Mouse (Mus musculus) neural tube, embryonic 11.5 days (tissue): Measurements from ENCODE around the gene Spdye4b. TPM values are rescaled to one million over a fixed set of nuclear protein-coding genes. Genes with fewer than 3 reads are reported as not detected.
"Not testable (repeated sequence)": the region's sequence is repeated elsewhere in the genome, so short reads cannot be mapped to it uniquely, and the experiment has no call there.

Experiments used
- ATAC-seq: fragments of 200-750 bp; cut with Nextera tagmentation; 2 replicates; pipeline ENCODE4 v1.8.0; 2017; ENCODE audit warnings: moderate number of reproducible peaks, mild to moderate bottlenecking, moderate TSS enrichment, moderate library complexity; ENCODE audit not compliant: insufficient read depth, low FRiP score, low TSS enrichment
- DNase-seq: peaks from one replicate; pipeline ENCODE4 v3.0.0-alpha.2; 2015; ENCODE audit warnings: low spot score
- H3K27ac ChIP-seq: fragments of 300-500 bp; sonication (generic); 2 replicates; pipeline ENCODE4 v1.5.1; 2014; ENCODE audit warnings: low read depth, mild to moderate bottlenecking, low read length
- H3K27me3 ChIP-seq: fragments of 300-500 bp; sonication (generic); 2 replicates; pipeline ENCODE4 v1.6.1; 2014; ENCODE audit warnings: mild to moderate bottlenecking, low read length, mixed read lengths; ENCODE audit not compliant: control insufficient read depth, insufficient read depth
- H3K36me3 ChIP-seq: fragments of 300-500 bp; sonication (generic); 2 replicates; pipeline ENCODE4 v1.6.1; 2014; ENCODE audit warnings: mild to moderate bottlenecking, low read length, moderate library complexity, mixed read lengths; ENCODE audit not compliant: control insufficient read depth, insufficient read depth
- H3K4me1 ChIP-seq: fragments of 300-500 bp; sonication (generic); 2 replicates; pipeline ENCODE4 v1.6.1; 2014; ENCODE audit warnings: low read length, mixed read lengths; ENCODE audit not compliant: control insufficient read depth, insufficient read depth
- H3K4me2 ChIP-seq: fragments of 300-500 bp; sonication (generic); 2 replicates; pipeline ENCODE4 v1.6.1; 2014; ENCODE audit warnings: low read depth, mild to moderate bottlenecking, moderate library complexity
- H3K4me3 ChIP-seq: fragments of 300-500 bp; sonication (generic); 2 replicates; pipeline ENCODE4 v1.5.1; 2014; ENCODE audit warnings: low read depth, low read length
- H3K9ac ChIP-seq: fragments of 300-500 bp; sonication (generic); 2 replicates; pipeline ENCODE4 v1.6.1; 2014; ENCODE audit warnings: mild to moderate bottlenecking, low read length
- H3K9me3 ChIP-seq: fragments of 300-500 bp; sonication (generic); 2 replicates; pipeline ENCODE4 v1.6.1; 2016; ENCODE audit warnings: low read length; ENCODE audit not compliant: control insufficient read depth
- WGBS: fragments of 180-500 bp; shearing (Covaris S2); extraction: QIAGEN DNeasy Blood & Tissue Kit; methylation state at CpG from one replicate; pipeline ENCODE4 v1.1.7; 2014; 5-methylcytosine and 5-hydroxymethylcytosine counted together
- polyA plus RNA-seq: library from polyadenylated mRNA; unstranded; fragments of >200 nt; fragmentation: Nextera tagmentation; extraction: Ambion mirVana; gene quantifications from 2 replicates; pipeline ENCODE4 v1.2.1, GENCODE M21; 2014

Spdye4b gene
- polyA plus RNA-seq, 1 experiment from 2014 or later = not detected

DNA sequence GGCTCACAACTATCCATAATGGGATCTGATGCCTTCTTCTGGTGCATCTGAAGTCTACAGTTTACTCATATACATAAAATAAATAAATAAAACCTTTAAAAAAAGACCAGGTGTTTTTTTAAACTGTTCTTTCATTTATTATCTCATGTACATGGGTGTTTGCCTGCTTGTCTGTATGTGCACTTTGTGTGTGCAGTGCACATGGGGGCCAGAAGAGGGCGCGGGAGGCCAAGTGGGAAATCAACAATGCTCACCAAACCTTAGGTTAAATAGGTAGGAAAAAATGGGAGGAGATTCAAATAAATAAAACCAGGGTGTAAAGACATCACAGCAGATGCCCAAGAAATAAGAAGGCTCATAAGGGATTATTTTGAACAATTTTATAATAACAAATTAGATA, 30.8 kb upstream of the Spdye4b start:
- no peaks in the 10 kb centered on the region for H3K36me3 ChIP-seq
- no peak overlapping the region for H3K27ac ChIP-seq
- H3K27me3 ChIP-seq = no peaks in the 10 kb centered on the region
- ATAC-seq = no peak
- H3K4me3 ChIP-seq = no peak overlapping the region
- H3K4me2 ChIP-seq = no peak overlapping the region
- no peaks in the 10 kb centered on the region for H3K9me3 ChIP-seq
- 89% methylated on average over 2 of the region's 2 CpGs for WGBS
- no peaks in the 10 kb centered on the region for H3K4me1 ChIP-seq
- no peak overlapping the region for H3K9ac ChIP-seq
- DNase-seq = no peak

DNA sequence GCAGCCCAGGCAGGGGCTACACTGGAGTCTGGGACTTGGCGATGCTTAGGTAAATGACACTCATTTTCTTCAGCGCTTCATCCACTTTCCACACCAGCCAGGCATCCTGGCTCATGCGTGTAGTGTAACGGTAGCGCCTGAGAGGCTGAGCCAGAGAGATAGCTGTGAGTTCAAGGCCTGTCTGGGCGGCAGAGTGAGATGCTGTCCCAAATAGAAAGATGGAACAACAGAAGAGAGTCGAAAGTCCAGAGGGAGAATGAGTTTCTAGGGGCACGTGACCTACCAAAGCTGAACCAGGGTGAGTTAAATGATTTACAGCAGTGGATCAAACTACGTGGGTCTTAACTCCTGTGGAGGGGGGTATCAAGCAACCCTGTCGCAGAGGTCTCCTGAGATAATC, 27.1 kb upstream of the Spdye4b start:
- Histone ChIP-seq H3K9ac (no peak overlapping the region), H3K9me3 (no peaks in the 10 kb centered on the region), H3K27me3 (peaks cover 20% of the 10 kb centered on the region), H3K4me1 (no peaks in the 10 kb centered on the region), H3K4me3 (no peak overlapping the region), H3K27ac (no peak overlapping the region), H3K36me3 (no peaks in the 10 kb centered on the region), H3K4me2 (no peak overlapping the region)
- DNase-seq = no peak
- ATAC-seq = no peak
- 89% methylated on average over 10 of the region's 10 CpGs for WGBS

DNA sequence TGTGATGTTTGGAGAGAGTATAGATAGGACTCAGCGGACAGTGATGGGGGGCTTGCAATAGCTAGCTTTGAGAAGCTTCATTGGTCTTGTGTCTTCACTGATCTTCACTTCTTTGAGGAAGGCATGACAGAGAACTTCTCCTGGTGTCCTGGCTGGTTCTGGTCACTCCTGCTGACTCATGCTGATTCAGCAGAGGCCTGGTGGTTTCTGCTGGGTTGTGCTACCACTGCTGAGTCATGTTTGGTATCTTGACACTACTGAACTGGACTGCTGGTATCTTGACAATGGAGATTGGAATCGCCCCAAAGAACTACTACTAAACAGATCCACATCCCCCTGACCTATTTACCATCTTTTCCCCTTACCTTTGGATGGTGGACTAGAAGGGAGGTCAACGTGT, 25.3 kb upstream of the Spdye4b start:
- H3K27me3 ChIP-seq = peaks cover 24% of the 10 kb centered on the region
- H3K27ac ChIP-seq = no peak overlapping the region
- H3K9me3 ChIP-seq = no peaks in the 10 kb centered on the region
- ATAC-seq = no peak
- no peak overlapping the region for H3K9ac ChIP-seq
- H3K4me3 ChIP-seq = no peak overlapping the region
- WGBS = 89% methylated on average over 3 of the region's 3 CpGs
- H3K4me1 ChIP-seq = no peaks in the 10 kb centered on the region
- DNase-seq = no peak
- no peak overlapping the region for H3K4me2 ChIP-seq
- H3K36me3 ChIP-seq = no peaks in the 10 kb centered on the region

DNA sequence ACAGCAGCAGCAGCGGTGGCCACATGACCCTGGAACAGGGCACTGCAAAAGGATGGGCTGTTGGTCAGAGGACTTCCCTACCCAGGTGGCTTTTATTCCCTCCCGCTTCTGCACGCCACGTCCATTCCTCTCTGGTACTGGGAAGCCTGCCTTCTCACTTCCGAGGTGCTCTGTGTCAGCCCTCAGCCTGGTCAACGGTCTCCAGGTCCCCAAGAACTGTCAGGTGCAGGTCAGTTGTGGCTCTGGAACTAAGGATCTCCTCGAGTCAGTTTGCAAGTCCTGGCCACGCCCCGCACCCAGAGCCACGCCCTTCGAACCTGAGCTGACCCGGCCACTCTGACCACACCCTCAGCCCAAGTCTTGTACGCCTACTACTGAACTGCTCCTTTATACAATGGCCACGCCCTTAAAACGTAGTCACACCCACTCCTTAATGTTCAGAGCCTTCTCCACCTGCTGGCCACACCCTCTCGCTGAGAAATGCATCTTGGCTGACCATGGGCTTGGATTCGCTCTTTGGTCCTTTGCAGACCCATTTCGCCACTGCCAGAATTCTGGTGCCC, 15.2 kb upstream of the Spdye4b start:
- DNase-seq = peak; percentile 15
- Histone ChIP-seq H3K9ac (no peak overlapping the region), H3K36me3 (no peaks in the 10 kb centered on the region), H3K9me3 (no peaks in the 10 kb centered on the region), H3K4me3 (no peak overlapping the region), H3K27ac (no peak overlapping the region), H3K4me2 (no peak overlapping the region), H3K4me1 (no peaks in the 10 kb centered on the region), H3K27me3 (no peaks in the 10 kb centered on the region)
- no peak for ATAC-seq
- 11% methylated on average over 18 of the region's 18 CpGs for WGBS

DNA sequence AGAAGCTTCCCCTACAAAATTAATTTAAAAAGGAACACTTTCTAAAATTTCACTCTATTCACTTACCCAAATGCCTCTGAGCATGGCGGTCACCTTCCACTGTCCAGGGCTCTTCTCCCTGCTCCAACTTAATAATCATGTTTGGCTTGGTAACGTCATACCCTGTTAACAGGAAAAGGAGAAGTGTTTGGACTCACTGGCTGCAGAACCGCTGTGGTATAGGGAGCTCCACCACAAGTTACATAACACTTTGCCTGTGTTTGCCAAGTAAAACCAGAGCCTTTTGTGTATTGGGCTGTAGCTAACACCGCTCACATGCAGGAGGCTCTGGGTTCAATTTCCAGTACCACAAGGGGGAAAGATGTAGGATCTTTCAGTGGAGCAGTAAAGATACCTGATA, 4.8 kb upstream of the Spdye4b start:
- Histone ChIP-seq H3K4me1 (peaks cover 4% of the 10 kb centered on the region; the same call in 1 of the 2 replicates), H3K9me3 (0 out of 2 replicates have a peak, but pooled peaks cover 2% of the 10 kb centered on the region)
- no peak for ATAC-seq

DNA sequence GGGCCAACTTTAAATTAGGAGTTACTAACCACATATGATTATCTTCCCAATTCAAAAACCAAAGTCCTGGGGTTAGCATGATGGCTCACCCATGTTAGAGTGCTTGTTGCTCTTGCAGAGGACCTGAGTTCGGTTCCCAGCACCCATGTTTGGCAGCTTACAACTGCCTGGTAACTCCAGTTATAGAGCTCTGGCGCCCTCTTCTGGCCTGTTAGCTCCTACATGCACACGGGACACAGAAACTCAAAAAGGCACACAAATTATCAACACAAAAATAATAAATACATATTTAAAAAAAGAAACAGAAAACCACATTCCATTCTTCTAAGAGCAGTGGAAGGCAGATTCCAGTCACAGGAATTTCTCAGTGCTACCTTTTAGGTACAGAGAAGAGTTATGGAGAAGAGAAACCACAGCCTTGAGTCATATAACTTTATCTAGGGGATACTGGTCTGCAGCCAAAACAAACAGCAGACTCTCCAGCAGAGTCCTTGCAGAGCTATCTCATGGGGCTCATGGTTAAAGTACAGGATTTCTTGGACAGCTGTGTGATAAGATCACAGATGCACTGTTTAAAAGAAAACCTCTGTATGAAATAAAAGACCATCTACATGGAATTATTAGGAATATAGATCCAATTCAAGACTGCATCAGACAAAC, 3.1 kb upstream of the Spdye4b start:
- WGBS = 87% methylated on average over 3 of the region's 3 CpGs
- H3K4me2 ChIP-seq = no peak overlapping the region
- H3K27ac ChIP-seq = no peak overlapping the region
- H3K36me3 ChIP-seq = peaks cover 41% of the 10 kb centered on the region
- ATAC-seq (no peak), DNase-seq (no peak)
- no peak overlapping the region for H3K4me3 ChIP-seq
- no peak overlapping the region for H3K9ac ChIP-seq
- H3K9me3 ChIP-seq = 0 out of 2 replicates have a peak, but pooled peaks cover 2% of the 10 kb centered on the region
- no peaks in the 10 kb centered on the region for H3K27me3 ChIP-seq
- peaks cover 4% of the 10 kb centered on the region; the same call in 1 of the 2 replicates for H3K4me1 ChIP-seq

More for the DNA sequence above, 4.8 kb upstream of the Spdye4b start:
- Histone ChIP-seq H3K36me3 (peaks cover 46% of the 10 kb centered on the region), H3K9ac (no peak overlapping the region), H3K4me2 (no peak overlapping the region), H3K27ac (no peak overlapping the region), H3K27me3 (no peaks in the 10 kb centered on the region), H3K4me3 (no peak overlapping the region)
- DNase-seq = no peak
- WGBS = 95% methylated on average over 4 of the region's 4 CpGs

DNA sequence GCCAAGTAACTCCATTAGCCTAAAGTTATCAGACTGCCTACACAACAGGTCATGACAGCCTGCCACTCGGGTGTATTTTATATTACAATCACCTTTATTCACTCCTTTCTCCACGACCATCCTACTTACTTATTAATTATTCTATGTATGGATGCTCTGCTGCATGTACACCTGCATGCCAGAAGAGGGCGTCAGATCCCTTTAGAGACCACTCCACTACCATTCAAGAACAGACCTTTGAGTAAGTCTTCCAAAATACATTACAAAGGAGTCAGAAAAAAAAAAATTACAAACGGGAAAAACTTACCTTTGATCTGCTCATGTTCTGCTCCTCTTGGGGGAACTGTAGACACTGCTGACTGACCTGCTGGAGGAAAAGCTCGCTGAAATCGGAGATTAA, 1.6 kb upstream of the Spdye4b start:
- Histone ChIP-seq H3K4me2 (no peak overlapping the region), H3K9ac (no peak overlapping the region), H3K27ac (no peak overlapping the region), H3K27me3 (no peaks in the 10 kb centered on the region), H3K9me3 (0 out of 2 replicates have a peak, but pooled peaks cover 2% of the 10 kb centered on the region), H3K4me3 (peak overlapping the region; percentile 4; the same call in 1 of the 2 replicates), H3K4me1 (peaks cover 4% of the 10 kb centered on the region; the same call in 1 of the 2 replicates), H3K36me3 (peaks cover 27% of the 10 kb centered on the region)
- ATAC-seq = no peak
- no peak for DNase-seq
- WGBS = 45% methylated on average over 6 of the region's 6 CpGs

DNA sequence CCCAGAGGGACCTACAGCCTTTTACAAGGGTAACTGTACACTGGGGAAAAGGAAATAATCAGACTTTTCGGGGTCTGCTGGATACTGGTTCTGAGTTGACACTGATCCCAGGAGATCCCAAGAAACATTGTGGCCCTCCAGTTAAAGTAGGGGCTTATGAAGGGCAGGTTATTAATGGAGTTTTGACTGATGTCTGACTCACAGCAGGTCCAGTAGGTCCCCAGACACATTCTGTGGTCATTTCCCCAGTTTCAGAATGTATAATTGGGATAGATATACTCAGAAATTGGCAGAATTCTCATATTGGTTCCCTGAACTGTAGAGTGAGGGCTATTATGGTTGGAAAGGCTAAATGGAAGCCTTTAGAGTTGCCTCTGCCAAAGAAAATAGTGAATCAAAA, 7.2 kb downstream of the Spdye4b start:
- no CpG with 5 or more reads among the region's 1 CpGs for WGBS
- not testable (repeated sequence) for ATAC-seq

DNA sequence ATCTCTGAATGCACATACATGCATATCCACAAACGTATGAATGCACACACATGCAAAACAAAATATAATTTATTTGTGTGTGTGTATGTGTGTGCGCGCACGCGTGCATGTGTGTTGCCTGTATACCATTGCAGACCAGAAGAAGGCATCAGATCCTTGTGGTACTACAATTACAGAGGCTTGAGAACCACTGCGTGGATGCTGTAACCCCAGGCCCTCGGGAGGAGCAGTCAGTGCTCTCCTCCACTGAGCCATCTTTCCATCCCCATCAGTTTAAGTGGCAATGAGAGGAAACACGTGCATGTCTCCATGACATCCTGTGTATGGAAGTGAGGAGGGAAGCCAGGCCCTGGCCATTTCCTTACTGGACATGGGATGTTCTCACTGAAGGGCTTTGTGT, 12.0 kb downstream of the Spdye4b start:
- DNase-seq (no peak), ATAC-seq (no peak)
- Histone ChIP-seq H3K4me2 (no peak overlapping the region), H3K27ac (no peak overlapping the region), H3K27me3 (no peaks in the 10 kb centered on the region), H3K9ac (no peak overlapping the region), H3K4me1 (no peaks in the 10 kb centered on the region), H3K9me3 (no peaks in the 10 kb centered on the region), H3K4me3 (no peak overlapping the region), H3K36me3 (no peaks in the 10 kb centered on the region)
- WGBS = 89% methylated on average over 8 of the region's 8 CpGs

More for the DNA sequence above, 7.2 kb downstream of the Spdye4b start:
- H3K4me2 ChIP-seq, H3K4me1 ChIP-seq, H3K27ac ChIP-seq, DNase-seq, H3K9me3 ChIP-seq, H3K4me3 ChIP-seq, H3K36me3 ChIP-seq, H3K27me3 ChIP-seq, H3K9ac ChIP-seq: not testable (repeated sequence)
